Mouse (Mus musculus): ENCODE measurements around the gene Sez6l2. TPM values are rescaled to one million over a fixed set of nuclear protein-coding genes. Genes with fewer than 3 reads are reported as not detected.

The Sez6l2 gene
- total RNA-seq, 2 experiments from 2014 or later: 6.5 to 6.9 TPM

GRCm38 (mm10) chr7:126955125-126955524, 4.8 kb downstream of the Sez6l2 start:
- DNase-seq (ENCODE audit: low spot score in 2 of 2): no peak

DNA sequence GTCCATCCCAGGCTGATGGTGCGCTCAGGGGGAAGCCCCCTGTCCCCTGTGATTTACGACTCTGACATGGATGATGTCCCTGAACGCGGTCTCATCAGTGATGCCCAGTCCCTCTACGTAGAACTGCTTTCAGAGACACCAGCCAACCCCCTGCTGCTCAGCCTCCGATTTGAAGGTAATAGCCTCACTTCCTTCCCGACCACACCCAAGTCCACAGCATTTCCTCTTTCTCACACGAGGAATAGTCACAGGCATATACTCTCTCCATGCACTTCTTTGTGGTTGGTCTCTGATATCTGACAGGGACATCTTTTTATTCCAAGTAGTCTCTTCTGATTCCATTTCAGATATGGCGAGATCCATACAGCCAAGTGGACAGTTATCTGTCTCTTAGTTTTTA, 9.4 kb downstream of the Sez6l2 start:
- no peak for DNase-seq (ENCODE audit: low spot score in 2 of 2)

DNA sequence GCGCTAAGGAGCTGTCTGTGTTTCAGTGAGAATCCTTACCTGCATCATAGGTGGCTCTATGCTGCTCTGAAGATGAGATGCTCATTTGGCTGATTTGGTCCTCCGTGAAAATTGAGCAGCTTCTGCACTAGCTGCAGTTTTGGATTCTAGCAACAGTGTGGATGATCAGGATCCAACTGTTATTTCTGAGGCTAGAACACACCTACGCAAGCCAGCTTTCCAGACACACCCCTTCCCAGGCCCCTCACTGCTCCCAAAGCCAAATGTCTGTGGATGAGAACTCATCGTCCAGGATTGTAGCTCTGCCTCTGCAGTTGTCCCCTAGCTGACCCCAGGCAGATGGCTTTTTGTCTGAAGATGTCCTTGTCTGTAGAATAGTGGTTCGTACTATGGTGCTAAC, 10.7 kb downstream of the Sez6l2 start:
- no peak for DNase-seq (ENCODE audit: low spot score in 2 of 2)

- no peak for DNase-seq (ENCODE audit: low spot score in 2 of 2)
These were observed 11.6 kb downstream of the Sez6l2 start for GRCm38 (mm10) chr7:126961965-126962364.

- DNase-seq (ENCODE audit: low spot score in 2 of 2): no peak
These were observed 13.4 kb downstream of the Sez6l2 start for GRCm38 (mm10) chr7:126963548-126964286.

DNA sequence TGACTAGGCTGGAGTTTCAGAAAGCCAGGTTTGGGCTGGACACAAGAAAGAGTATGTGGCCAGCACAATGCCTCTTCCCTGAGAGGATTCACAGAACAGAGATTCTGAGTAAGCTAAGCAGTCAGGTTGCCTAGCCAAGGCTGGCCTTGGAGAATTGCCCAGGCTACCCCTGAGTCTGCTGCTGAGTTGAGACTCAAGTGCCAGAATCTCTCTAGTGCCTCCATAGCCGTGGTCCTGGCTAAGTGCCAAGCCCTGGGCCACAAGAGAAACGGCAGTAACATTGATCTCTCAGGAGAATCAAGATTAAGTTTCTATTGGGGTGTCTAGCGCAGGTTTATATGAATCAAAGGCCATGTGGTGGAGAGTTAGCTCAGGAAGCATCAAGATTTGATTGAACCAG, 15.2 kb downstream of the Sez6l2 start:
- no peak for DNase-seq (ENCODE audit: low spot score in 2 of 2)

GRCm38 (mm10) chr7:126967361-126967760, 17.0 kb downstream of the Sez6l2 start:
- DNase-seq (ENCODE audit: low spot score in 2 of 2): no peak

DNA sequence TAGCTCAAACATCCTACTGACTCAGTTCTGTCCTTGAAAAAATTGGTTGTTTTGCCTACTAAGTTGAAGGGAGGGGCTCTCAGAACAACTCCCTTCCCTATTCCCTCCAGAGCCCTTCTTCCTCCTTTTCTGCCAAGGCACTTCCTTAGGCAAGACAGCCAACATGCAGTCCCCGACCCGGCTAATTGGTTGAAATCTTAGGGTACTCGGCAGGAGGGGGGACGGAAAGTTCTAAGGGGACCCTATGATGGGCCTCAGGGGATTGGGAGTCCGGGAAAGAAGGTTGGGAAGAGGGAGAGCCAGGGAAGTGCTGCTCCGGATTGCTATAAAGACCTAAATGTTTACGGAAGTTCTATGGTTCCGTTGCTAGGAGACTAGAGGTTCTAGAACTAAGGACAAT, 25.1 kb downstream of the Sez6l2 start:
- no peak for DNase-seq (ENCODE audit: low spot score in 2 of 2)

DNA sequence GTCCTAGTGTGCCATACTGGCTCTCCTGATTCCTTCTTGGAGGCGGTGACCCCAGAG, 25.4 kb downstream of the Sez6l2 start, which contains the start of gene Cdipt:
Gene Cdipt, plus strand, starts transcription at position 22 of the 57 bp plus-strand sequence.
- DNase-seq (ENCODE audit: low spot score in 2 of 2): no peak

GRCm38 (mm10) chr7:126975950-126976866, 25.8 kb downstream of the Sez6l2 start, which contains the start of gene Cdiptos:
Gene Cdiptos (minus strand): TSS chr7:126976098.
- DNase-seq (ENCODE audit: low spot score in 2 of 2): peak; percentile 92 to 96

DNA sequence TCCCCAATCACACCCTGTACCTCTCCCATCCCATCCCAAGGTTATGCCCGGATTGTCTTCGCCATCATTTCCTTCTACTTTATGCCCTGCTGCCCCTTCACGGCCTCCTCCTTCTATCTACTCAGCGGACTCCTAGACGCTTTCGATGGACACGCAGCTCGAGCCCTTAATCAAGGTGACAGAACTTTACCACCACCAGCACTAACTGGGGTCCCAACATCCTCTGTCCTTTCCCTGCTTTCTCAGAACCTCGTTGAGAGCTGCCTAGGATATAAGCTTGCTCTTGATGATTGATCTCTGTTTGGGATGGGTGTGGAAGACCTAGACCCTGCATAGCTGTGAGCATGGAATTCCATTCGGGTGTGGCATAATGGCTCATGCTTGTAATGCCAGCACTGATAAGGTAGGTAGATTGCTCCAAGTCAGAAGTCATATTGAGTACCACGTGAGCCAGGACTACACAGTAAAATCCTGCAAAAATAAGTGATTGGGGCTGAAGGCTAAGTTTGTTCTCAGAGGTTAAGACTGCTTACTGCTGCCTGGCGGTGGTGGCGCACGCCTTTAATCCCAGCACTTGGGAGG, 26.6 kb downstream of the Sez6l2 start:
- no peak for DNase-seq (ENCODE audit: low spot score in 2 of 2)

GRCm38 (mm10) chr7:126978841-126979240, 28.5 kb downstream of the Sez6l2 start:
- DNase-seq (ENCODE audit: low spot score in 2 of 2): no peak

DNA sequence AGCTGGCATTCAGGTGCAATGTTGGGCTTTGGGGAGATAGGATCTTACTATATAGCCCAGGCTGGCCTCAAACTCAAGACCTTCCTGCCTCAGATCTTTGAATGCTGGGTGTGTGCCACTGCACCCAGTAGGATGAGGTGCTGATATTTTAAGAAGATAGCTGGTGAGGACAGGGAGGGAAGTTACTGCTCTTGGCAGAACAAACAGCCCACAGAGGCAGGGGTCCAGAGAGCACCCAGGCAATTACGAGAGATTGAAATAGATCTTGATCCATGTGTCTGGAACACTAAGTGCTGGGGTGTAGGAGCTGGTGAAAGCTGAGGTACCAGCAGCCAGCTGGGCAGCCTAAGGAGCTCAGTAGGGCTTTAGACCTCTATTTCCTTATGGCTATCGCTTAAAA, 31.2 kb downstream of the Sez6l2 start:
- no peak for DNase-seq (ENCODE audit: low spot score in 2 of 2)

DNA sequence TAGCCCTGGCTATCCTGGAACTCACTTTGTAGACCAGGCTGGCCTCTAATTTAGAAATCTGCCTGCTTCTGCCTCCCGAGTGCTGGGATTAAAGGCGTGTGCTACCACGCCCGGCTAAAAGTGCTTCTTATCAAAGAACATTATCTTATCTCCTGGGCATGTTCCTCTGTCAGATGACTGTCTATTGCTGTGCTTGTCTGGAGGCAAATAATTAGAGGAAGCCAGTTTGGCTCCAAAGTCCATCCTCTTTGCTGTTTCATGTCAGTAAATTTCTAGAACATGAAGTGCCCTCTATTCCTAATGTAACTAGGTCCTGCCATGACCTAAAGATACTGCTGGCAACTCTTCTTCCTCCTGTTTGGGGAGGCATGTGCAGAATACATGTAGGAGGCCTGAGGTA, 31.7 kb downstream of the Sez6l2 start:
- no peak for DNase-seq (ENCODE audit: low spot score in 2 of 2)

- DNase-seq (ENCODE audit: low spot score in 2 of 2): no peak
These were observed 32.8 kb downstream of the Sez6l2 start for GRCm38 (mm10) chr7:126983113-126983512.

- DNase-seq (ENCODE audit: low spot score in 2 of 2): no peak
These were observed 34.5 kb downstream of the Sez6l2 start for GRCm38 (mm10) chr7:126984667-126985444.

DNA sequence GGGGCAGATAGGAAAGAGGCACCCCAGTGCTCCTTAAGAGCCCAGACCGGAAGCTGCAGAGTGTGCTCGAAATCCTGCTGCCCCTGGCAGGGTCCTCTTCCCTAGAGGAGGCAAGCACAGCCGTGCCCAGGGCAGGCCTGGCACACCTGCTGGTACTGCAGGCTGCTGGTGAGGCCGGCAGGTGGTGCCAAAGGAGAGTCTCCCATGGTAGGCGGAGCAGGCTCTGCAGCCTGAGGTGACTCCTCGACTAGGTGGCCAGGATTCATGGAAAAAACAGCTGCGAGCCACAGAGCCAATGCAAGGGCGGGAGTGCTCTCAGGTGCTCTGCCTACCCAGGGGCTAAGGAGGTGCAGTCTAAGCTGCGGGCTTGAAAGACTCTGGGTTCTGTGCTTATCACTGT, 36.0 kb downstream of the Sez6l2 start:
- no peak for DNase-seq (ENCODE audit: low spot score in 2 of 2)

DNA sequence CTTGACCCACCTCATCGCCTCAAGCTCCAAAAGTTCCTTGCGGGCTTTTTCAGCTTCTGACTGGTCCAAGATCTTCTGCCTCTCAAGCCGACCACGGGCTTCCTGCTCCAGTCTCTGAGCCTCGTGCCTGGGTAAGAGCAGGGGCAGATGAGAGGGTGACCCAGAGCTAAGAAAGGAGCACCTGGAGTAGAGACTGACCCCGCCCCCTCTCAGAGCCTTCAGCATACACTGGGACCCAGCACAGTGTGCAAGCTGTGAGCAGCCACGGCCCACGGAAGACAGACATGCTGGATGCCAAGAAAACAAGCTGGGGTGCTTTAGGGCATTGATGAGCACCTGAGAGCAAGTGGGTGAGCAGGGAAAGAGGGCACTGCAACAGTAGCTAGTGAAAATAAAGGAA, 38.5 kb downstream of the Sez6l2 start:
- no peak for DNase-seq (ENCODE audit: low spot score in 2 of 2)

GRCm38 (mm10) chr7:126996449-126996848, 46.1 kb downstream of the Sez6l2 start:
- DNase-seq (ENCODE audit: low spot score in 2 of 2): no peak

DNA sequence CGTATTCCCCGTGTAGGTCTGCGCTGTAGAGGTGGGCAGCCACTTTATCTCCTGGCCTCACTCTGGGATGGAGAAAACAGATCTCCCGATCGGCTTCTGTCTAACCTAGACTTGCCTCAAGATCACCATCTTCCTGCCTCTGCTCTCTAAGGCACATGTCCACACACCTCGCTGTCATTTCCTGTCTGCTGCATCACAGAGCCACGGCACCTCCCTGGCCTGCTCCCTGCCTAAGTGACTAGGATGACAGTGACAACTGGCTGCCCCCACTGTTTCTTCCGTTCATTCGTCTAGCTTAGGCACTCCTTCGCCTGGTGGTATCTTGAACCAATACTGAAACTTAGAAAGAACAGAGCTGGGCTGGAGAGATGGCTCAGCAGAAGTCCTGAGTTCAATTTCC, 49.2 kb downstream of the Sez6l2 start:
- DNase-seq (ENCODE audit: low spot score in 2 of 2): no peak

GRCm38 (mm10) chr7:127003620-127004019, 53.3 kb downstream of the Sez6l2 start:
- no peak for DNase-seq (ENCODE audit: low spot score in 2 of 2)

All from gastrocnemius, postnatal 4 days (tissue).